Mouse (Mus musculus): ENCODE data around the gene Olfr9.
"Not testable (repeated sequence)": the region's sequence is repeated elsewhere in the genome, so short reads cannot be mapped to it uniquely, and the experiment has no call there.

Gene Olfr9

DNA sequence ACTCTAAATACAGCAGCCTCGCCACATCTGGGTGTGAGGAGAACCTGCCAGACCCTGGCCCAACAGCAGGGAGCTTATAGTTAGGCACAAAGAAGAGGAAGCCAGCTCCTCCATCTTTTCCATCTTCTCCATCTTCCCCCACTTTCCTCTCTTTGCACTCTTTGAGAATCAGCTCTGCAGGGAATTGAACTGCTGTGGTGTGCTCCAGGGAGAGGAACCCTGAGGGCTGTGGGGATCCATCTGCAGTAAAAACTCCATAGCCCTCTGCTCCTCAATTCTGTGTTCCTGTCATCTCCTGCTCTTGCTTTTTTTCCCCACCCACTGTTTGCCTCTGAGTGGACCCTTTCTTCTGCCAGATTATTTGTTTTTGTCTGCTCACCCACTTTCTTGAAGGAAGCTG, at the start of gene Olfr9:
Gene Olfr9 (plus strand): TSS at position 301 of the 400 bp plus-strand sequence.
- DNase-seq: not testable (repeated sequence)

- DNase-seq: no peak
These were observed 48.7 kb upstream of the Olfr9 start for GRCm38 (mm10) chr10:128940475-128941061.

DNA sequence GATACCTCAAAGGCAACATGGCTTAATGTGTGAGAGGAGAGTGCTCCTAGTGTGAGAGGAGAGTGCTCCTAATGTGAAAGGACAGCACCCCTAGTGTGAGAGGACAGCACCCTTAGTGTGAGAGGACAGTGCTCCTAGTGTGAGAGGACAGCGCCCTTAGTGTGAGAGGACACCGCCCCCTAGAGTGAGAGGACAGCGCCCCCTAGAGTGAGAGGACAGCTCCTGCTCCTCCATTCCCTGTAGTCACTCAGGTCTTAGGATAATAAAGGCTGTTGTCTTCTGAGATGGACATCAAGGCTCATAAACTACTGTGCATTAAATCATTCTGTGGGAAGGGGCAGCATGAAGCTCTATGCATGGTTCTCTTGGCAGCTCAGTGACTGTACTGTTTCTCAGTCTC, 43.6 kb upstream of the Olfr9 start:
- DNase-seq: peak; percentile 34

- no peak for DNase-seq
These were observed 41.7 kb upstream of the Olfr9 start for GRCm38 (mm10) chr10:128947496-128947895.

DNA sequence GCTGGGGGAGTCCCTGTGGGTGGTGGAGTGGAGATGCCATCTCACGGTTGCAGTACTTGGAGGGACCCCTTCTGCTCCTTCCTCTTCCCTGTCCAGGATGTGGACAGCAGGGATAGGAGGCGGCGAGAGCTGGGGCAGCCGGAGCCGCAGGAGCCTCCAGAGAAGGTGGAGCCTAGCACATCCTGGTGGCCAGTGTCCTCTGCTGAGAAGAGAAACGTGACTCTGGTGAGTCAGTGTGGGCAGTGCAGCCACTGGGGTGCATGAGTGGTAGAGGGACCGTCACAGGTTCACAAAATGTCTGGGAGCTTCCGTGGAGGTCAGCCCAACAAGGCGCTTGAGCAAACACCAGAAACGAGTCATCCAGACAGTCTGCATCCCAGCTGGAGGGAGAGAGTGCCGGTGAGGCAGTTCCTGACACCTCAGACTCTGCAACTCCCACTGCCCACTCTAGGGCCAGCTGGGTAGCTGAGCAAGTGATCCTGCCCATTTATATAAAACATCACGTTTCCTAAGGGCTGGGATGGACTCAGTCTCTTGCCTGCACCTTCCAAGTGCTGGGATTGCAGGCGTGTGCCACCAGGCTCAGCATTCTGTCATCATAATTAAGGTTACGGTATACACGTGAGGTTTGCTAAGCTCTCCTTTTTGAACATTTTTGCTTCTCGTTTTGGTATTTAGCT, 38.9 kb upstream of the Olfr9 start:
- no peak for DNase-seq

- no peak for DNase-seq
These were observed 30.9 kb upstream of the Olfr9 start for GRCm38 (mm10) chr10:128958340-128958739.

DNA sequence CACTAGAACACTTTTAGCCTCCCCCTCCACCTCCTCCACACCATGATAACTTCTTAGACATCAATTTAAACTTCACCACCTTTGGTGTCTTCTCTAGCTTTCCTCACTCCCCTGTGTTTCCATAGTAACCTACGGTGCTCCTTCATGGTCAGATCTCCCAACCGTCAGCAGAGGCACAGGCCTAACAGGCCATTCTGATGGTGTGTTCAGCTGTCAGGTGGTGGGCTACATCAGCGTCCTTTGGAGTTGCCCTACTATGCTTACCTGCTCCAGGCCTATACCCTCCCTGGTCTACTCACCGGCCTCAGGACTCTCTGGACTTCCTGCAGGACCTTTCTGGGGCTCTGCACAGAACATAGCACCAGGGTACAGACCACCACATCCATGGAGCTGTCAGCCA, 29.1 kb upstream of the Olfr9 start:
- no peak for DNase-seq

DNA sequence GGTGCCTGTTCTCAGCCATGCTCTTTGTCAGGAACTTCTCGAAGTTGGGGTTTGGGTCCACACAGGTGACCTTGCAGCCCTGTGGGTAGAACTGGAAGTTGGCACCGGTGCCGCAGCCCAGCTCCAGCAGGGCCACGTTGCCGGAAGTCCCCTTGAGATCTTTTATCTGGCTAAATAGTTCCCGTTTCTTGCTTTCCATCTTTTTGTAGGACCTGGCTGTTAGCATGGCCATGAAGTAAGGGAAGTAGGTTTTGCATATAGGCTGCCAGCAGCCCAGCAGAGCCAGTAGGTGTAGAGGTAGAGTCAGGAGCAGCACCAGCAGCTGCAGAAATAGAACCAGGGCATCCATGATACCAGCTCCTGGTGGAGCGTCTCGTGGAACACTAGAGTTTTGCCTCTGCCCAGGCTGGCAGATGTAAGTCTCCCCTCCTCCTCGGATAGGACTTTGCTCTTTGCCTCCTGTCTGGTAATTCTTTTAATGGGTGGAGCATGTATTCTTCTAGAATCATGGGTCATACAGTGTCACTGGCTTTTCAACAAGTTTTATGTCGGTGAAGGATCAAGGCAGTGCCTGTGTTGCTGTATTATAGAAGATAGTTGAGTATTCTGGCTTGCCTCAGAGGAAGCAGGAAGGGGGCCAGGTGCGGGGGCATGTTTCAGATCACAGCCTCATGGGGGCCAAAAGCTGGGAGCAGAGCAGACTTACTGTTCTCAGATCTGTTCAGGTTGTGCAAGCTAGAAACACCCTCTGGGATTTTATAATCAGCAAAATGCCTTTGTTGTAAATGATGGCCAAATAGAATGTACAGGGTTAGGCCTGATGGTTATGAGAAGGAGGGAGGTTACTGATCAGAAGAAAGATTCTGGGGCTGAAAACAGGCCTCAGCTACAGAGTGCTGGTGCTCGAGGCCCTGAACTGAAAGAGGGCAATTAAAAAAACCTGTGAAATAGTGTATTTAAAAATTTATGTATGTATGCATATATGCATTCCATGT, 28.3 kb upstream of the Olfr9 start, which contains the start of gene Mettl7b:
Gene Mettl7b (minus strand): TSS at position 399 of the 995 bp plus-strand sequence.
- no peak for DNase-seq

DNA sequence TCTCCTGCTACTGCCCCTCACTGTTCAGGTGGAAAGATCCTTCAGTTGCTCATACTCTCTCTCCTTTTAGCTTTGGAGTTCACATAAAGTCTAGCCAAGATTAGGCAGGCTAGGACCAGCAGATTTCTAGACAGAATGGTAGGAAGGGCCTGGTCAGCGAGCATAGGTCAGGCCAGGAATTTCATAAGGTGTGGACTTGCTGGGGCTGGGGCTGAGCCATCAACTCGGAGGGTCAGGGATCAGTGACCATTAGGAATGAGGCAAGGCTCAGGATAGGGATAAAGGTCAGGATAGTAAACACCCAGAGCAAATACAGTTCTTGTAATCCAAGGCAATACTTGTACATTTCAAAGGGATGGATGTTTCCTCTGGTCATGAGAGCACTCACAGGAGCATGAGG, 24.3 kb upstream of the Olfr9 start:
- DNase-seq: no peak

GRCm38 (mm10) chr10:128965871-128966270, 23.4 kb upstream of the Olfr9 start:
- no peak for DNase-seq

- DNase-seq: no peak
These were observed 20.9 kb upstream of the Olfr9 start for GRCm38 (mm10) chr10:128968341-128968749.

DNA sequence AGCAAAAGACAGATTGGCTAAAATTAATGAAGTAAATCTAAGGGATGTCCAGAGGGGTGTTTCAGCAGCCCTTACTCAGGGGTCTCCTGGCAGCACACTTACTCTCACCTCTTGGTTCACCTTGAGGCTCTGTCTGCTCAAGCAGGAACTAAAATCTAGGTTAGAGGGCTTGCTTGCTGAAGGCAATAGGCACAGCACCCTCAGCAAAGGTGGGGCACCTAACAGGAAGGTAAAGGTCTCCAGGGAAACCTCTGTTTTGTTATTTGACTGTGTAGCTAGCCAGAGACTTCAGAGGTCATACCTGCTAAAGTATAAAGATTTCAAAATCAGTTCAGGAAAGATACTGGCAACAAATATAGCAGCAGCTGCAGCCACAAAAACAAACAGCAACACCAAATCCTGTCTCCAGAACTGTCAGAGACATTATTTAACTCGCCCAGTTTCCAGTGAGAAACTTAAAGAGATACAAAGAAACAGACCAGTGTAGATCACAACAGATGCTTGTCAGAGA, 18.4 kb upstream of the Olfr9 start:
- DNase-seq: no peak

DNA sequence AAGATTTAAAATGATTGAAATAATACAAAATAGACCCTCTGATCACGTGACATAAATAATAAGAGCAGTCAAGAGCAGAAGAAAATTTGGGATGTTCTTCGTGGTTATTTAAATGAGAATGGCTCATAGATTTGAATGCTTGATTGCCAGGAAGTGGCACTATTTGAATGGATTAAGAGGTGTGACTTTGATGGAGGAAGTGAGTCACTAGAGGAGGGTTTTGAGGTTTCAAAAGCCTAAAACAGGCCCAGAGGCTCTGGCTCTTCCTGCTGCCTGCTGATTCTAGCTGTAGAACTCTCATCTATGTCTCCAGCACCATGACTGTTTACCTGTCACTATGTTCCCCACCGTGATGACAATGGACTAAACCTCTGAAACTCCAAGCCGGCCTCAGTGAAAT, 16.4 kb upstream of the Olfr9 start:
- no peak for DNase-seq

DNA sequence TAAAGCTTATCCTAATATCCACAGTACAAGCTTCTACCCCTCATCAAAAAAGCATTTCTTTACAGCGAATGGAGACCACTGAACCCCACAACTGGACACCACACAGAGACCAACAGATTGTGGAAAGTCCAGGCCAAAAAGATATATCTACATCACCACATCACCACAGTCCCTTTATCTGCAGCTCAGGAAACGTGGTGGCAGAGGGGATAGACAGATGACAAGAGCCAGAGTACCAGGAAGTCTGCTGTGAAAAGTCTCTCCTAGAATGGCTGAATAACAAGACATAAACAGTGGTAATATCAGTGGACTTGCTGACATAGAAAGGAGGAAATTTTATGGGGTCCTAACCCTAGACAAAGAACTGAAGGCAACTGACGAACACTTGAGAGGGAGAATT, 12.8 kb upstream of the Olfr9 start:
- DNase-seq: no peak

DNA sequence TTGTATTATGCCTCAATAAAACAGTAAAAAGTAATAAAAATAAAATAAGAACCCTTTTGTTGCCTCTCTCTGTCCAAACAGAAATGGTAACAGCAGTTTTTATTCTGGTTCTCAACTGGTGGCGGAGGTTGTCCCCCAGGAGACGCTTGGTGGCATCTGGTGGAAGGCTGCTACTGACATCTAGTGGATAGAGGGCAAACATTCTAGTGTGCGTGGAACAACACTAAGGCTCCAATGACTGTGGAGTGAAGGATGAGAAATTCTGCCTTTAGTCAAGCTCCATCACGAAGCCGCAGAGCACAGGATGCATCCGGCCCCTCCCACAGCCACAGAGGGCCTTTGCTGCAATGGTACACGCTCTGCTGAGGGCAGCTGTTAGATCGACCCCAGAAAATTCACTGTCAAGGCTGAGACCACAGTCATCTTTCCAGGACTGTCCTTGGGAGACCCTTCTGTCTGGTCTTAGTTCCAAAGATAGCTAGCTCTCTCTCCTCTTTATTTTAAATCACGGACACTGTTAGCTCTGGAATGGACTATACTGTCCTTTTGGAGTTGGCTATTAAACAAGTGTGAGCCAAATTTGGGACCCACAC, 11.6 kb upstream of the Olfr9 start:
- DNase-seq: peak; percentile 72

DNA sequence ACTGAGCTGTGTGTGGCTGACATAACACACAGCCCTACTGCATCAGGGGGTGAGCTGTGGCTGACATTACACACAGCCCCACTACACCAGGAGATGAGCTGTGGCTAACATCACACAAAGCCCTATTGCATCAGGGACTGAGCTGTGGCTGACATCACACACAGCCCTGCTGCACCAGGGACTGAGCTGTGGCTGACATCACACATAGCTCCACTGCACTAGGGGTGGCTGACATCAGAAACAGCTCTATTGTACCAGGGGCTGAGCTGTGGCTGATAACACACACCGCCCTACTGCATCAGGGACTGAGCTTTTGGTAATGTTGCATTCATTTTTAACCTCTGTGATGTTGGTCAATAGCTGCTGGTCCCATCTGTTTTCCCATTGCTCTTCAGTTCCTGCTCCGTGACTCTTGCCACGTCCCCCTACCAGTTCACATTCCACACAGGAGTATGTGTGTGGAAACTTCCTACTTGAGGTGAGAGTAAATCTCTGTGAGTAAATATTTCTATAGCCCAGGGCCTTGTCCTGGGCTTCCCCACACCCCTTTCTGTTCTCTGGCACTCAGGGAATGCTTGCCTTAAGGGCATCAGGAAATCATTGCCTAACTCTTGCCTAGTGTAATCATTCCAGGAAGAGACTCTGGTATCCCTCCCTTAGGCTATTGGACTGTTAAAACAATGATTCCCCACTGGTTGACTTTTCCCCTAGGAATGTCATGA, 8.4 kb upstream of the Olfr9 start:
- no peak for DNase-seq

- DNase-seq: not testable (repeated sequence)
These were observed 1.1 kb downstream of the Olfr9 start for GRCm38 (mm10) chr10:128990129-128990850.

DNA sequence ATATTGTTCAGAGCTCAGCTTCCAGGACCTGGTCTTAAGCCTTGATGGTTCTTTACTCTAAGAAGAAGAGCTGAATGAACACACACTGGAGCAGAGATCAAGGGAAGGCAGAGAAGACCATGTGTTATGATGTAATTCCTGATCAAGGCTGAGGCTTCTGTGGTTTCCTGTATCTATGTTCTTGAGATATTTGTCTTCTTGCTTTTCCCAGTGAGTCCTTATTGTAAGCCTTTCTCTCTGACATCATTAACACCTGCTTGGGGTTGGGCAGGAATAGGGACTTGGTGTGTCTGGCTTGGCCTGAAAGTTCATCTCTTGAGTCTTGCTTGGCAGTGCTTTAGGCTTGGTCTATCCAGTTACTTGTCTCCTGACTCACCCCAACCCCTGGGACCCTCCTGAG, 1.8 kb downstream of the Olfr9 start:
- DNase-seq: no peak

- DNase-seq: no peak
These were observed 6.6 kb downstream of the Olfr9 start for GRCm38 (mm10) chr10:128995796-128996195.

- DNase-seq: no peak
These were observed 7.4 kb downstream of the Olfr9 start for GRCm38 (mm10) chr10:128996523-128997040.
